Mouse (Mus musculus): Measurements from ENCODE around the gene Ifit1bl2.
"Not testable (repeated sequence)": the region's sequence is repeated elsewhere in the genome, so short reads cannot be mapped to it uniquely, and the experiment has no call there.

DNA sequence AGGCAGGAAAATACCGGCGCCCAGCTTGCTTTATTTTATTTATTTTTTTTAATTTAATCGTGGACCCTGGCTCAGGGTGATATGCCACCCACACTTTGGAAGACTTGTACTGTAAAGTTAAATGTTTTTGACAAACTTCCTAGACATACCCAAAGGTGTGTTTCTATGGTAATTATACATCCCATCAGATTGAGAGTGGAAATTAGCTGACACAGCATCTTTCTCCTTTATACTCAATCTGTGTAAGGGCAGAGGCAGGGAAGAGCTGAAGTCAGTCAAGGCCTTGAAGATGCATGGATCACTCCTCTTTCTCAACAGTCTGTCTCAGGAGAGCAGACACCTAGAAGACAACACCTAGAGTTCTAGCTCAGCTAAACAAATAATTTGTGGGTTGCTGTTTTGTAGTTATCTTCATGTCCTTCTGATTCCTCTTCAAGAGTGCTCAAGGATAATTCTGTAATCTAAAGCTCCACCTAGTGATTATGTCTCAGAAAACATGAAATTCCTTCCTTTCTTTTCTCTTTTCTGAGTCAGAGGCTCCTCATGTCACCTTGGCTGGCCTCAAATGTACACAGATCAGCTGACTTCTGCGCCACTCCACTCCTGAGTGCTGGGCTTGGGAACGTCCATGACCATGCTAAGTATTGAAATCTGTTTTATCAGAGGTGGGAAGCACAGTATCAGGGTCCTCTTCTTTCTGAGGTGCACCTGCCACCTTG lies 54.6 kb downstream of the Ifit1bl2 start:
- TF ChIP-seq CTCF (IDR thresholded peaks at IDR 0.05; ENCODE audit: borderline replicate concordance, control insufficient read depth, extremely low read depth, insufficient read depth, low read length, poor library complexity); POLR2A (IDR thresholded peaks at IDR 0.05; ENCODE audit: control insufficient read depth, extremely low read depth, insufficient read depth, low read length, poor library complexity): not testable (repeated sequence)
